Mouse (Mus musculus) gastrocnemius, adult 2 months (tissue): Measurements from ENCODE around the gene Tead3. TPM values are rescaled to one million over a fixed set of nuclear protein-coding genes. Genes with fewer than 3 reads are reported as not detected.
"Not testable (repeated sequence)": the region's sequence is repeated elsewhere in the genome, so short reads cannot be mapped to it uniquely, and the experiment has no call there.

ENCODE experiments used
- DNase-seq: peaks from one replicate; pipeline ENCODE4 v3.0.0; 2022
- H3K27ac ChIP-seq: fragments of 200-600 bp; 2 replicates; pipeline ENCODE4 v1.8.1; 2022; ENCODE audit warnings: mild to moderate bottlenecking
- H3K4me3 ChIP-seq: fragments of 200-600 bp; 2 replicates; pipeline ENCODE4 v1.8.1; 2022; ENCODE audit warnings: mild to moderate bottlenecking, moderate library complexity
- CTCF ChIP-seq: fragments of 200-600 bp; IDR thresholded peaks from 2 replicates; pipeline ENCODE4 v1.8.1; 2022; ENCODE audit warnings: antibody characterized with exemption, mild to moderate bottlenecking, moderate library complexity
- intact Hi-C: fragments of 180-260 bp; cut with DNase I; formaldehyde crosslinking; loops from one replicate; pipeline ENCODE4 v1.15.1; 2025
- total RNA-seq, 2 experiments: library from RNA; stranded (reverse); gene quantifications; 2 replicates each; pipeline ENCODE4 v1.2.3; 2021

Tead3 gene
- total RNA-seq, 2 experiments from 2014 or later, result 6.9 to 7.4 TPM

DNA sequence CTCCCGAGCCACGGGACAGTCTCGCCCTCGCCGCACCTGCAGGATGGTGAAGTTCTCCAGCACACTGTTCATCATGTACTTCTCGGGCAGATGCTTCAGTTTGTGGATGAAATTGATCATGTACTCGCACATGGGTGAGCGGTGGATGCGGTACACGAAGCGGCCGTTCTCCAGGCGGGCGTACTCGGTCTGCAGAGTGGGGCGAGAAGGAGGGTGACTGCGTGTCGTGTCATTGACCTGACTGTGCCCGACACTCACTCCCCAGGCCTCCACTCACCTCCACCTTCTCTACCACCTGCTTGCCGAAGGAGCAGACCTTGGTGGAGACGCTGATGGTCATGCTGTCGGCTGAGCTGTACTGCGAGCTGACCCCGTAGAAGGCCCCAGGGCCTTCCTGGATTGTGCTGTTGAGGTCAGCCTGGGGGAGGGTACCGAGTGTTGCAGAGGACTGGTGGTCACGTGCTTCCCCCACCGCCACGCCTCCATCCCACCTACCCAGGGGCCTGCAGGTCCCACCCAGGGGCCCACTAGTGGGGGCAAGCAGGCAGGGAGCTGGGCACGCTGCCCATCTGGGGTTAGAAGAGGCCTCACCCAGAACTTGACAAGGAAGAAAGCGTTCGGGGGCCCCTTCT lies 17.6 kb downstream of the Tead3 start:
- no peak for DNase-seq
- no peak overlapping the region for H3K4me3 ChIP-seq

GRCm38 (mm10) chr17:28332113-28332914 lies 18.3 kb downstream of the Tead3 start:
- intact Hi-C loops, result no loop called here
- no peak for DNase-seq
- no peak for TF ChIP-seq CTCF
- Histone ChIP-seq H3K27ac (no peak overlapping the region), H3K4me3 (no peak overlapping the region)

More for the DNA sequence above, 17.6 kb downstream of the Tead3 start:
- no peak for TF ChIP-seq CTCF
- no peak overlapping the region for H3K27ac ChIP-seq
- intact Hi-C loops, result no loop called here

GRCm38 (mm10) chr17:28331241-28332112 lies 19.1 kb downstream of the Tead3 start:
- no peak for DNase-seq
- no peak for TF ChIP-seq CTCF
- intact Hi-C loops, result loop anchor here (2.0 kb wide), 1 partner anchor 19 kb away; the partner anchor contains the start of gene Tead3
- Histone ChIP-seq H3K27ac (no peak overlapping the region), H3K4me3 (no peak overlapping the region)

DNA sequence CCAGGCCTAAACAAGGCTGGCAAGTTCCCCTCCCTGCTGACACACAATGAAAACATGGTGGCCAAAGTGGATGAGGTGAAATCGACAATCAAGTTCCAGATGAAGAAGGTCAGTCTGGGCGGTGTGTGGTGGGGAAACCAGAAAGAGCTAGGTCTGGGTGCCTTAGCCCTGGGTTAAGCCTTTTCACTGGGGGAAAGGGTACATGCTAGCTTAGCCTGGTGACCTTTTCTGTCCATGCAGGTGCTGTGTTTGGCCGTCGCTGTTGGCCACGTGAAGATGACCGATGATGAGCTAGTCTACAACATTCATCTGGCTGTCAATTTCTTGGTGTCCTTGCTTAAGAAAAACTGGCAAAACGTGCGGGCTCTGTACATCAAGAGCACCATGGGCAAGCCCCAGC lies 20.0 kb downstream of the Tead3 start:
- not testable (repeated sequence) for DNase-seq, H3K4me3 ChIP-seq, H3K27ac ChIP-seq
- intact Hi-C loops, result loop anchor here (2.0 kb wide), 1 partner anchor 20 kb away; the partner anchor contains the start of gene Tead3

DNA sequence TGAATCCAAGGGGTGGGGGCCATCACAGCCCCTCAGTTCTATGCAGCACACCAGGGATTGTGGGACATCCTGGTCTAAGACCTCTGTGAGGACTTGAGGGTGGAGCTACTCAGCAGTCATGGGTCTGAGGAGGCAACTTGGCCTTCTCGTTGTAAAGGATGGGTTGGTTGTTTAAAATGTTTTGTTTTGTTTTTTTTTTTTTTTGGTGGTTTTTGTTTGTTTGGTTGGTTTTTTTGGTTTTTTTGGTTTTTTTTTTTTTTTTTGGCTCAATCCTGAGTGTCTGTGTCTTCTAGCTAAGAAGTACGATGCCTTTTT lies 20.4 kb downstream of the Tead3 start:
- H3K27ac ChIP-seq, result peak overlapping the region; percentile 88; the same call in 1 of the 2 replicates
- no peak for DNase-seq
- TF ChIP-seq CTCF, result no peak
- intact Hi-C loops, result loop anchor here (2.0 kb wide), 1 partner anchor 21 kb away; the partner anchor contains the start of gene Tead3
- peak overlapping the region; percentile 86 for H3K4me3 ChIP-seq

- TF ChIP-seq CTCF, result no peak
- H3K4me3 ChIP-seq, result peak overlapping the region; percentile 86
- intact Hi-C loops, result loop anchor here (2.0 to 5.0 kb wide), 2 partner anchors 21 to 102 kb away; partner anchors contain the start of gene Tead3
- peak overlapping the region; percentile 88 for H3K27ac ChIP-seq
- no peak for DNase-seq
Measured at GRCm38 (mm10) chr17:28329503-28330231, 20.9 kb downstream of the Tead3 start.

DNA sequence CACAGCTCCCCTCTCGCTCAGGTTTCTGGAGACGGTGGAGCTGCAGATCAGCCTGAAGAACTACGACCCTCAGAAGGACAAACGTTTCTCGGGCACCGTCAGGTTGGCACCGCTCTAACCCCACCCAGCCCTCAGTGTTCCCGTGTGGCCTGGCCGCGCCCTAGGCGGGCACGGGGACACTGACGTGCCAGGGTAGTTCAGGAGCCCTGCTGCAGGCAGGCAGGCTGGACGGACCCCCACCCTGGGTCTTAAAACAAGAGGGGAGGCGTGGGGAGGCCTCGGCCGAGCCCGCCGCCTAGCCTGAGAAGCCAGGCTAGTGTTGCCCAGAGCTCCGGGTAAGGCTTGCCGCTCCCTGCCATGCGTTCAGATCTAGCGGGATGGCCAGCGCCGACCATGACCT lies 21.7 kb downstream of the Tead3 start:
- DNase-seq, result no peak
- intact Hi-C loops, result loop anchor here (1.0 to 5.0 kb wide), 2 partner anchors 38 to 102 kb away; no protein-coding TSS in a partner anchor
- H3K27ac ChIP-seq, result peak overlapping the region; percentile 88
- H3K4me3 ChIP-seq, result peak overlapping the region; percentile 86
- no peak for TF ChIP-seq CTCF

- DNase-seq, result peak; percentile 98
- intact Hi-C loops, result loop anchor here (1.0 to 5.0 kb wide), 2 partner anchors 39 to 101 kb away; no protein-coding TSS in a partner anchor
- H3K27ac ChIP-seq, result peak within 1 kb of the TSS; percentile 88
- peak; percentile 94 for TF ChIP-seq CTCF
- peak within 1 kb of the TSS; percentile 86 for H3K4me3 ChIP-seq
Measured at GRCm38 (mm10) chr17:28328366-28328928, 22.2 kb downstream of the Tead3 start, which contains the start of gene Rpl10a. Gene Rpl10a, plus strand, starts transcription at chr17:28328471.

DNA sequence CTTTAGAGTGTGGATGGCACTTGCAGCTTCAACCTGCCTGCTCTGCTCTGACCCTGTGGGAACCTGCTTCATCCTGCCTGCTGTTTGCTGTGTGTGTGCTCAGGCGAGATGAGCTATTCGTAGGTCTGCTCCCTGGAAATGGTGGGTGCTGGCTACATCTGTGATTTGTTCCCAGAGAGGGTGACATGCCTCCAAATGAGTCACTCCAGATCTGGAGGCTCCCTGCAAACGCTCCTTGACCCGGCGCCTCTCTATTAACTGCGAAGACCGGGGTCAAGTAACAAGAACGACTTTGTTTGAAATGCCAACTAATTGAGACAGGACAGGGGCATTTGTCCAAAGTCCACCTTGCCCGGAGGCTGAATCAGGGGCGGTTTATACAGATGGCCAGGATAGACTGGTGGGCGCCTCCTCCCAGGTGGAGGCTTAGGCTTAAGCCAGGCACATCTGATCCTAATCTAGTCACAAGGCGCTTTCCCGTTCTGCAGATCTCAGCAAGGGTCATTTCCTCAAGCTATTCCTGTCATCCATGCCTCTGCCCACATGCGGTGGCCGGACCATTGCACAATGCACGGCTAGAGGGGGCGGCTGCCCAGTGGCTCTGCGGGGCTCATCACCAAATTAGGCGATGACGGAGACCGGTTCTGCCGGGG lies 22.8 kb downstream of the Tead3 start:
- peak overlapping the region; percentile 88 for H3K27ac ChIP-seq
- DNase-seq, result no peak
- peak overlapping the region; percentile 86 for H3K4me3 ChIP-seq
- intact Hi-C loops, result loop anchor here (1.0 to 5.0 kb wide), 2 partner anchors 40 to 100 kb away; no protein-coding TSS in a partner anchor
- TF ChIP-seq CTCF, result no peak

DNA sequence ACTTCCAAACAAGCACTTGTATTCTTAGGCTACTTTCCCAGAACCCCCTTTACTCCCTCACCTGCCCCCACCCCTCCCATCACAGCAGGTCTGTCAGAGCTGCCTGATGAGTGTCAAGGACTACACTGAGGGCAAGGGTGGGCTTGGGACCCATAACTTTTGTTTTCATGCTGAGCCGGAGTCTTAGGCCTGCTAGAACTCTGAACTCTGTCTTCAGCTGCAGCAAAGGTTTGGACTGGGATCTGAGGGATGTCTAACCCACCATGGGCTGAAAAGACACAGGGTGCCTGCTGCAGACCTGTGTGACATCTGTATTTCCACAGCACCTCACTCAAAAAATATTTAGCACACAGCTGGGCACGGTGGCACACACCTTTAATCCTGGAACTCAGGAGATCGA lies 23.7 kb downstream of the Tead3 start:
- intact Hi-C loops, result loop anchor here (5.0 kb wide), 1 partner anchor 100 kb away; no protein-coding TSS in a partner anchor
- Histone ChIP-seq H3K4me3 (no peak overlapping the region), H3K27ac (peak overlapping the region; percentile 88)
- no peak for DNase-seq
- TF ChIP-seq CTCF, result no peak

- DNase-seq, result no peak
- intact Hi-C loops, result loop anchor here (5.0 kb wide), 1 partner anchor 98 kb away; no protein-coding TSS in a partner anchor
- H3K4me3 ChIP-seq, result no peak overlapping the region
- H3K27ac ChIP-seq, result no peak overlapping the region
- no peak for TF ChIP-seq CTCF
Measured at GRCm38 (mm10) chr17:28325751-28326150, 24.9 kb downstream of the Tead3 start.
